Mouse (Mus musculus) lung, adult 2 months (tissue): ENCODE measurements around the gene Tmc1. TPM values are rescaled to one million over a fixed set of nuclear protein-coding genes. Genes with fewer than 3 reads are reported as not detected.

ENCODE experiments used
- DNase-seq: peaks from one replicate; pipeline ENCODE4 v3.0.0; 2022
- H3K4me1 ChIP-seq: fragments of 200-500 bp; 2 replicates; pipeline ENCODE4 v1.6.1; 2011; ENCODE audit warnings: low read length; ENCODE audit not compliant: control insufficient read depth, insufficient read depth
- H3K4me3 ChIP-seq: fragments of 200-500 bp; replicated peaks from 2 replicates; pipeline ENCODE3; 2011; ENCODE audit warnings: low read depth, mild to moderate bottlenecking, control low read depth, low read length; ENCODE audit errors: extremely low read depth
- CTCF ChIP-seq: fragments of 200-500 bp; IDR thresholded peaks from 2 replicates; pipeline ENCODE4 v1.5.1; 2011; ENCODE audit warnings: mild to moderate bottlenecking, low read length, control low read depth; ENCODE audit not compliant: insufficient read depth
- POLR2A ChIP-seq: fragments of 200-500 bp; IDR thresholded peaks from 2 replicates; pipeline ENCODE4 v1.6.1; 2011; ENCODE audit warnings: low read depth, mild to moderate bottlenecking, control low read depth, low read length, borderline replicate concordance; ENCODE audit errors: extremely low read depth
- WGBS: fragments of 180-500 bp; shearing (Covaris S2); methylation state at CpG from one replicate; pipeline ENCODE4 v1.1.7; 2018; 5-methylcytosine and 5-hydroxymethylcytosine counted together
- polyA plus RNA-seq: library from polyadenylated mRNA; depleted of rRNA; stranded (reverse); fragments of >200 nt; gene quantifications from 2 replicates; pipeline ENCODE4 v1.2.3, GENCODE M21; 2012; rRNA removed

Gene Tmc1
- polyA plus RNA-seq, 1 experiment: 0.05 TPM

DNA sequence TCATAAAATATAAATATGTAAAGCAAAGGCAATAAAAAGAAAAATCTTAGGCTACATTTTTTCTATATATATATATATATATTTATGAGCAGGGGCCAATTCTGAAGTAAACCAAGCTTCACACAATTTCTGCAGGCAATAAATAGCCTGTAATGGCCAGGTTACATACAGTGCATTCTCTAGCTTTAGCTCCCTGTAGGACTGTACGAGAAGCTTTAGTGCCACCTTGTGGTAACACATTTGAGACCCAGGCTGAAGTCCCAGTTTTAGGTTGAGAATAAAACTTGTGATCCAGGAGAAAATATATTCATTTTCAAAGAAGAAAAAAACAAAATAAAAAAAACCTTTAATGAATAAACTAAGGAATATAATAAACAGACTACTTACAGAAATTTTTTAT lies 189.8 kb downstream of the Tmc1 start:
- no peak for TF ChIP-seq CTCF
- TF ChIP-seq POLR2A: no peak
- Histone ChIP-seq H3K4me3 (no peak overlapping the region), H3K4me1 (no peaks in the 10 kb centered on the region)
- no peak for DNase-seq
- 12% methylated on average over 1 of the region's 1 CpGs for WGBS

DNA sequence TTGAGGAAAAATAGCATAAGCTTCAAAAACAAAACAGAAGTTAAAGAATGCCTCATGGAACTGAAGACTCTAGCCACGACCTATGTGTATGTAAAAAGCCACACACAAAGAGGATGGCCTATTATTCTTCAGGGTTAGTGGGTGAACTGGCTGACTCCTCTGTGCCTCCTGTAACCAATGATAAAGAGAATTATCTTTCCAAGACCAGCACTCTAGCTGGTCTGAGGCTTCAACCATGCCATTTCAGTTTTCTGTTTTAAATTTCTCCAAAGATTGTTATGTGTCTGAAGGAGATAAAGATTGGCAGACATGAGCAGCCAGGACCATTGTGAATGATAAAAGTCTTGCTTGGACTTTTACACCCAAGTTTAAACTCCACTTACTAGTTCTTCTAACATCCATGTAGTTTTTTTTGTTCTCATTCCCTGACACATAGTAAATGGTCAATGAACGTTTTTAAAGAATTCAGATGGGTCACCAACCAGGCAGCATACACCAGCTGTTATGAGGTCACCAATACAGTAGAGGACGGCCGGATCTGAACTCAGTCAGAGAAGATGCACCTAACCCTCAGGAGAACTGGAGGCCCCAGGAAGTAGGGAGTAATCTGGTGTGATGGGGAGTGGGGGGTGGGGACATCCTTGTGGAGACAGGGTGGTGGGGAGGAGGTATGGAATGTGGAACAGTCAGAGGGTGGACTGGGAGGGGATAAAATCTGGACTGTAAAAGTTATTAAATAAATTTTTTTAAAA lies 192.2 kb downstream of the Tmc1 start:
- no peak for DNase-seq
- Histone ChIP-seq H3K4me1 (no peaks in the 10 kb centered on the region), H3K4me3 (no peak overlapping the region)
- TF ChIP-seq CTCF (no peak), POLR2A (no peak)
- 59% methylated on average over 4 of the region's 4 CpGs for WGBS

DNA sequence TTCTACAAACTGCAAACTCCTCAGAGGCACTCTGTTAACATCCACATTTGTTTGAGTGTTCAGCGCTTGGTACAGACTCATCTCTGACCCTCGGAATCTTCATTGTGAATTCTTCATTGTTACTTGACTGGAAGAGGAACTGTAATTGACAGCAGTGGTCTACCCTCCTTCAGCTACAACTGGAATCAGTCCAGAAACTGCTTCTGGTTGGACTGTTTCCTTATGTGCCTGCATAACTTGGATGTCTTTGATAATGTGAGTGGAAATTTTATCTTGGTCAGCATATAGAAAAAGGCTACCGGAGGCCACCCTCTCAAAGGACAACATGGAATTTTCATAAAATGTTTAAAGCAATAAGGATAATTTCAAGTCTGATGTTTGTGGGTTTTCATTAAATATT lies 192.9 kb downstream of the Tmc1 start:
- TF ChIP-seq POLR2A: no peak
- TF ChIP-seq CTCF: no peak
- Histone ChIP-seq H3K4me1 (no peaks in the 10 kb centered on the region), H3K4me3 (no peak overlapping the region)
- DNase-seq: no peak
- 42% methylated on average over 3 of the region's 3 CpGs for whole genome bisulfite sequencing

DNA sequence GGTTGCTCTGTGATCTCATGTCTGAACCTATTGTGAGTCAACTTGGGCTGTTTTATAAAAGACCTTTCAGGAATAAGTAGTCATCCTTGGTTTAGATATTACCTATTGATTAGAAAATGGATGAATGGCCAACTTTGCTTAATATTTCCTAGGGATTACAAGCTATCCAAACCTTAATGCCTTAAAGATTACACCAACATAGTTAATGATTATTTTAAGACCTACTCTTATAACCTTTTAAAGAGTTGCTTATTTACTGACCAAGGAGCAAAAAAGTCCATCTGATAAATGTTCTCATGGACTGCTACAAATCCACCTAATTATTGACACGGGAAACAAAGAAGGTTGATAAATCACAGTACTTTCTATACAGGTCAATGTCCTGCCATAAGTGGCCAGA lies 209.4 kb downstream of the Tmc1 start:
- no peaks in the 10 kb centered on the region for H3K4me1 ChIP-seq
- no peak overlapping the region for H3K4me3 ChIP-seq
- TF ChIP-seq POLR2A (no peak), CTCF (no peak)
- DNase-seq: no peak
- WGBS: 77% methylated on average over 1 of the region's 1 CpGs

Other genes with a start within 250 kb of the Tmc1 start
- gene Aldh1a7, start 226.6 kb downstream of the Tmc1 start, polyA plus RNA-seq: 24.6 and 39.4 TPM in 2 replicates